Mouse (Mus musculus) hindbrain, embryonic 12.5 days (tissue): Measurements from ENCODE around the gene Hoxd3. TPM values are rescaled to one million over a fixed set of nuclear protein-coding genes. Genes with fewer than 3 reads are reported as not detected.
A peak's percentile ranks its signal among the peaks of the same experiment; 100 is the strongest.

Experiments
- ATAC-seq: fragments of 200-750 bp; cut with Nextera tagmentation; 2 replicates; pipeline ENCODE4 v1.8.0; 2017; ENCODE audit warnings: moderate TSS enrichment; ENCODE audit not compliant: low FRiP score
- H3K27ac ChIP-seq: fragments of 300-500 bp; sonication (generic); 2 replicates; pipeline ENCODE4 v1.5.1; 2016; ENCODE audit warnings: mild to moderate bottlenecking
- H3K27me3 ChIP-seq: fragments of 300-500 bp; sonication (generic); 2 replicates; pipeline ENCODE4 v1.6.1; 2016; ENCODE audit warnings: mild to moderate bottlenecking
- H3K36me3 ChIP-seq: fragments of 300-500 bp; sonication (generic); 2 replicates; pipeline ENCODE4 v1.6.1; 2016; ENCODE audit warnings: mild to moderate bottlenecking
- H3K4me1 ChIP-seq: fragments of 300-500 bp; sonication (generic); 2 replicates; pipeline ENCODE4 v1.6.1; 2016
- H3K4me2 ChIP-seq: fragments of 300-500 bp; sonication (generic); replicated peaks from 2 replicates; pipeline ENCODE4 v1.6.1; 2016; ENCODE audit warnings: mild to moderate bottlenecking
- H3K4me3 ChIP-seq: fragments of 300-500 bp; sonication (generic); 2 replicates; pipeline ENCODE4 v1.5.1; 2016; ENCODE audit warnings: mild to moderate bottlenecking
- H3K9ac ChIP-seq: fragments of 300-500 bp; sonication (generic); 2 replicates; pipeline ENCODE4 v1.6.1; 2016; ENCODE audit warnings: mild to moderate bottlenecking, moderate library complexity
- H3K9me3 ChIP-seq: fragments of 300-500 bp; sonication (generic); replicated peaks from 2 replicates; pipeline ENCODE4 v1.6.1; 2016; ENCODE audit warnings: mild to moderate bottlenecking
- WGBS: fragments of 180-500 bp; shearing (Covaris S2); methylation state at CpG from one replicate; pipeline ENCODE4 v1.1.7; 2016; 5-methylcytosine and 5-hydroxymethylcytosine counted together
- polyA plus RNA-seq: library from polyadenylated mRNA; unstranded; fragments of >200 nt; fragmentation: Nextera tagmentation; extraction: Ambion mirVana; gene quantifications from 2 replicates; pipeline ENCODE4 v1.2.1, GENCODE M21; 2016

The Hoxd3 gene
- polyA plus RNA-seq, 1 experiment from 2014 or later: 69.6 TPM

DNA sequence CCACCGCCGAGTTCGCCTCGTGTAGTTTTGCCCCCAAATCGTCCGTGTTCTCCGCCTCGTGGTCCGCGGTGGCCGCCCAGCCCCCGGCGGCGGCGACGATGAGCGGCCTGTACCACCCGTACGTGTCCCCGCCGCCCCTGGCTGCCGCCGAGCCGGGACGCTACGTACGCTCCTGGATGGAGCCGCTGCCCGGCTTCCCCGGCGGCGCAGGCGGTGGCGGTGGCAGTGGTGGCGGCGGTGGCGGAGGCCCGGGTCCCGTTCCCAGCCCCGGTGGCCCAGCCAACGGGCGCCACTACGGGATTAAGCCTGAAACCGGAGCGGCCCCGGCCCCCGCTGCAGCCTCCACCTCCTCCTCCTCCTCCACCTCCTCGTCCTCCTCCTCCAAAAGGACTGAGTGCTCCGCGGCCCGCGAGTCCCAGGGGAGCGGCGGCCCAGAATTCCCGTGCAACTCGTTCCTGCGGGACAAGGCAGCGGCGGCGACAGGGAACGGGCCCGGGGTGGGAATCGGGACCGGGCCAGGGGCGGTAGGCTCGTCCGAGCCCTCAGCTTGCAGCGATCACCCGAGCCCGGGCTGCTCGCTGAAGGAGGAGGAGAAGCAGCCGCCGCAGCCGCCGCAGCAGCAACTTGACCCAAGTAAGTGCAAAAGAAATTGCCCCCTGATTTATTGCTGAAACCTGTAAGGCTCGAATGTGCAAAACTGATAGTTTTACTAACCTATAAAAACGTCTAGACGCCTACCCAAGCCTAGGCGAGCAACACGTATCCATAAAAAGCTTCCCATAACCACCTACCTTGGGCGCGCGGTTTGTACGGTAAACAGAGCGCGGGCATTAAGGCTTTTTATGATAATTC, 13.3 kb upstream of the Hoxd3 start:
- no peaks in the 10 kb centered on the region for H3K36me3 ChIP-seq
- peaks cover 10% of the 10 kb centered on the region for H3K4me1 ChIP-seq
- 0 out of 2 replicates have a peak, but pooled peaks have one; percentile 26 for ATAC-seq
- no peaks in the 10 kb centered on the region for H3K9me3 ChIP-seq
- peaks cover 96% of the 10 kb centered on the region for H3K27me3 ChIP-seq
- no peak overlapping the region for H3K9ac ChIP-seq
- H3K27ac ChIP-seq: no peak overlapping the region
- WGBS: under 1% methylated on average over 85 of the region's 86 CpGs
- peak overlapping the region; percentile 24 for H3K4me3 ChIP-seq
- H3K4me2 ChIP-seq: peak overlapping the region; percentile 48

DNA sequence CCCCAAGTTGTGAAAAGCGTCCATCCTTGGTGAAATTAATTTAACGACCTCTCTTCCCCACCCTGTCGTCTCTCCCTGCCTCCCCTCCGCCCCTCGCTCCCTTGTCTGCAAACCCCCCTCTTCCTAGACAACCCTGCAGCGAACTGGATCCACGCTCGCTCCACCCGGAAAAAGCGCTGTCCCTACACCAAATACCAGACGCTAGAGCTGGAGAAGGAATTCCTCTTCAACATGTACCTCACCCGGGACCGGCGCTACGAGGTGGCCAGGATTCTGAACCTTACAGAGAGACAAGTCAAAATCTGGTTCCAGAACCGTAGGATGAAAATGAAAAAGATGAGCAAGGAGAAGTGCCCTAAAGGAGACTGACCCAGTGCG, 12.7 kb upstream of the Hoxd3 start:
- Histone ChIP-seq H3K9me3 (no peaks in the 10 kb centered on the region), H3K27me3 (peaks cover 96% of the 10 kb centered on the region), H3K4me1 (peaks cover 10% of the 10 kb centered on the region), H3K9ac (no peak overlapping the region), H3K36me3 (no peaks in the 10 kb centered on the region), H3K4me2 (no peak overlapping the region), H3K4me3 (no peak overlapping the region), H3K27ac (no peak overlapping the region)
- no peak for ATAC-seq
- 1% methylated on average over 17 of the region's 17 CpGs for WGBS

DNA sequence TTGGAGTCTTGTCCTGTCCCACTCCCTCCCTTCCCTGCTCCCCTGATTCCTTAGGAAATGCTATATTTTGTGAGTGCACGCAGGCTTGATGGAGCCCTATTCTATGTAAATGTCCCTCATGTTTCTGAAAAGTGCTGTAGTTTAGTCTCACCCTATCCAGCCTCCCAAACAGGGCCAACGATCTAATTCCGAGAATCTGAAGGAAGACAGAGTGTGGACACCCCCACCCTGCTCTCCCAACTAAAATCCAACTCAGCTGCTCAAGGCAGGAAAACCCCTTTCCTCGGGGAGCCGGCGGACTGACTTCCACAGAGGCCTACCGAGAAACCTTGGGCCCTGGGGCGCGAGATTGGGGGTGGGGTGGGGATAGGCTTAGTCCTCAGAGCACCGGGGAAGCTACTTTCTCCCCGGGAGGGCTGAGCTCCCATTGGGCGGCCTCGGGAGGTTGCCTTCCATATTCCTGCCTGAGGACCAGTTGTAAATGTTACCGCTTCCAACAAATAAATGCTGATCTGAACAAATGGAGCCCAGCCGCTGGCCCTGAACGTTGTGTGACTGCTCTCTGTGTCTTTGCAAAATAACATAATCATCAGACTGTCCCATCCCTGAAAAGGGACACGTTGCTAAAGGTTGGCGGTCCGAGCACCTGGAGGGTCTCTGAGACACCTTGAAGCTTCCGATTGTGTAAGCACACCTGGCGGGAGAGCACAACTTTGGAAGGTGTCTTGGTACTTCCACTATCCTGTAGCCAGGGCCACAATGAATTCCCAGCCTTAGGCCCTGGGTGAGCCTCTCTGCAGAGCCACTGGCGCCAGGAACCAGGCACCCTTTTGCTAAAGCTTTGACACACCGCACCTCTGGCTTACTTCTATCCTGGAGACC, 11.8 kb upstream of the Hoxd3 start:
- Histone ChIP-seq H3K9ac (no peak overlapping the region), H3K4me3 (no peak overlapping the region), H3K9me3 (no peaks in the 10 kb centered on the region), H3K27ac (no peak overlapping the region), H3K27me3 (peaks cover 96% of the 10 kb centered on the region), H3K4me1 (peaks cover 14% of the 10 kb centered on the region), H3K36me3 (no peaks in the 10 kb centered on the region), H3K4me2 (no peak overlapping the region)
- 1% methylated on average over 23 of the region's 23 CpGs for WGBS
- ATAC-seq: no peak

DNA sequence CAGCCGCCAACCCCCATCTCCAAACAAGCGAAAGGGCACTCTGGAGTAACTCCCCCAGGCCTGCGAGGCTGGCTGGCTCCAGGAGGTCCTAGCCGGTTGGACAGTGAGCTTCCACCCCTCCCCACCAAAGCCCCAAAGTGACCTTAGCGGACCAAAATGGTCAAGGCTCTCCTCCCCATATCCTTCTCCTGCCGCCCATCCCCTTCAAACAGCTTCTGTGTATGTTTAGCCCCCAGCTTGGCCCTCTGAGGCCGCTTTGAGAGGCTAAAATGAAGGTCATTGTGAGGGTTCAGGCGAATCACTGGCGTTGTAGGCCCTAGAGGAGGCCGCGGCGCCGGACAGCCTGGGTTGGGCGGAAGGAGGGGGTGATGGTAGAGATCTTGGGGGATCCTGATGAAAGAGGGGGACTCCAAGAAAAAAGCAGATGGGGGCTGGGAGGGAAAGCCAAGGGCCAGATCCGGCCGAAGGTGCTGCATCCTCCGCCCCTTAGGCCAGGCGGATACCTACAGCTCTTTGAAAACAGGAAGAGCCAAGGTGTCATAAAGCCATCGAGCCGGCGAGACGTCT, 11.1 kb upstream of the Hoxd3 start:
- H3K4me1 ChIP-seq: peaks cover 20% of the 10 kb centered on the region
- H3K9me3 ChIP-seq: no peaks in the 10 kb centered on the region
- H3K9ac ChIP-seq: no peak overlapping the region
- no peak for ATAC-seq
- H3K4me2 ChIP-seq: no peak overlapping the region
- WGBS: under 1% methylated on average over 22 of the region's 22 CpGs
- H3K4me3 ChIP-seq: no peak overlapping the region
- H3K27me3 ChIP-seq: peaks cover 92% of the 10 kb centered on the region
- no peaks in the 10 kb centered on the region for H3K36me3 ChIP-seq
- H3K27ac ChIP-seq: no peak overlapping the region

DNA sequence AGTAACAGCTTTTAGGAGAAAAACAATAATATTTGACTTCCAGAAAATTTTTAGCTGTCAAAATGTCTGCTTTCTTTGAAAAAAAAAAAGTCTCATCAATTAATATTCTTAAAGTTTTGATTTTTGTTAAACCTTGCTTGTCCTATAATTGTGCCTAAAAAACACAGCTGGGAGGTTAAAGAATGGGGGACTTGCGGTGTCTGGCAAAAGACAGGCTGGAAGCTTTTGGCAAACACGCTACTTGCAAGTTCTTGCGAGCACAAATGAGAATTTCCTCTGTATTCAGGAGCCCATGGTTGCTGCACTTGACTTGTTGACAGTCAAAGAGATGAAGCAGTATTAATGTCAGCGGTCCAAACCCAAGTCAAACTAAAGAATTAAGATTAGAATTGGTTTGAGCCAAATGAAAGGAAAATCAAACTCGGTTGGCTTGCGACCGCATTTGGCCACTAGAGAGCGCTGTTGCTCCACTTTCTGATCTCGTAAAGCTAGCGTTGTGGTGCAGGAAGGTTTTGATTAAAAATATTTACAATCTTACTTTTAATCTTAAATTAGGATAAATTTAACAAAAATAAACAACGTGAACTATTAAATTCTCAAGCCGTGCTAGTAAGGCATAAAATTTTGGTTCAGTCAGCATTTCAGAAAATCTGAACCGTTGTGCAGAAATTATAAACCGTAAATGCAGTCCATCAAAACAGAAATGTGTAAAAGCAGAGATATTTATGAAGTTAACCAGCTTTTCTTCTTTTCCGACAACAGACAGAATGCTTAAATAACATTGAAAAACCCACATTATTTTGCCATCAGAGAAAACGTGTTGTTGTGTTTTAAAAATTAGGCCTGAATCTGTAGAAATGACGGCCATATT, 9.5 kb upstream of the Hoxd3 start:
- no peaks in the 10 kb centered on the region for H3K36me3 ChIP-seq
- no peaks in the 10 kb centered on the region for H3K9me3 ChIP-seq
- H3K4me2 ChIP-seq: no peak overlapping the region
- ATAC-seq: no peak
- peaks cover 21% of the 10 kb centered on the region for H3K4me1 ChIP-seq
- no peak overlapping the region for H3K27ac ChIP-seq
- no peak overlapping the region for H3K4me3 ChIP-seq
- 11% methylated on average over 17 of the region's 17 CpGs for WGBS
- H3K27me3 ChIP-seq: peaks cover 89% of the 10 kb centered on the region
- no peak overlapping the region for H3K9ac ChIP-seq

DNA sequence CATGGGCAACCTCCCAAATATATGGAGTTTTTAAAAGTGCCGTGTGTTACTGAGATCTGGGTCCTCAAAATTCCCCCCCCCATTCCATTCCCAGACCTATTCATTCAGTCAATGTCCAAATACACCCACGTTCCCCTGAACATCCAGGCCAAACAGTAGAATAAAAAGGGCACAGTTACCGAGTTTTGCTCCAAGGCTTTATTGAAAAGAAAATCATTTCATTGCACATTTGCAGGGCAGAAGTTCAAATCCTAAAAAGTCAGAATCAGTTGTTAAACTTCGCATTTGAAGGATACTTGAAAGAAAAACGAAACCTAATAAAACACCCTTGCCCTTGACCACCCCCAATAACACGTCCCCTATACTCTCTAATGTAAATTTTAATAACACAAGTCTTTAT, 8.9 kb upstream of the Hoxd3 start:
- H3K4me3 ChIP-seq: no peak overlapping the region
- no peaks in the 10 kb centered on the region for H3K36me3 ChIP-seq
- no peak overlapping the region for H3K27ac ChIP-seq
- peaks cover 18% of the 10 kb centered on the region for H3K4me1 ChIP-seq
- no peak for ATAC-seq
- H3K27me3 ChIP-seq: peaks cover 89% of the 10 kb centered on the region
- 14% methylated on average over 6 of the region's 6 CpGs for WGBS
- H3K4me2 ChIP-seq: no peak overlapping the region
- H3K9ac ChIP-seq: no peak overlapping the region
- H3K9me3 ChIP-seq: no peaks in the 10 kb centered on the region

DNA sequence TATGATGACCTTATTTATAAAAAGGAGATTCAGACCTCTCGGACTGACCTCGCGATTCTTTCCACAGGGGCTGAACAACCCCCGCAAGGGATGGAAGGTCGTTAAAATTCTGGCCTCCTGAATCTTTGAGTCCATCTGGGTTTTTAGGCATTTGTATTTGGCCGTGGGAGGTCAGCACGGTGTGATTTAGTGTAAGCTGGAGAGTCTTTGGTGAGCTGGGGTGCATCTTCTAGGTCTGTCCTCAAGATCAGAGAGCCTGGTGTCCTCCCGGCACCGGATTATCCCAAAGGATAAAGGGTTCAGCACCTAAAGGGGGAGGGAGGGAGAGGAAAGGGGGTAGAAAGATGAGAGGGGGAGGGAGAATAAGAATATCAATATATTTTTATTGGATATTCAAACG, 8.4 kb upstream of the Hoxd3 start:
- no peak for ATAC-seq
- Histone ChIP-seq H3K27ac (no peak overlapping the region), H3K4me3 (no peak overlapping the region), H3K27me3 (peaks cover 89% of the 10 kb centered on the region), H3K9me3 (no peaks in the 10 kb centered on the region), H3K4me1 (peaks cover 13% of the 10 kb centered on the region), H3K4me2 (no peak overlapping the region), H3K9ac (no peak overlapping the region), H3K36me3 (no peaks in the 10 kb centered on the region)
- 4% methylated on average over 10 of the region's 10 CpGs for WGBS

DNA sequence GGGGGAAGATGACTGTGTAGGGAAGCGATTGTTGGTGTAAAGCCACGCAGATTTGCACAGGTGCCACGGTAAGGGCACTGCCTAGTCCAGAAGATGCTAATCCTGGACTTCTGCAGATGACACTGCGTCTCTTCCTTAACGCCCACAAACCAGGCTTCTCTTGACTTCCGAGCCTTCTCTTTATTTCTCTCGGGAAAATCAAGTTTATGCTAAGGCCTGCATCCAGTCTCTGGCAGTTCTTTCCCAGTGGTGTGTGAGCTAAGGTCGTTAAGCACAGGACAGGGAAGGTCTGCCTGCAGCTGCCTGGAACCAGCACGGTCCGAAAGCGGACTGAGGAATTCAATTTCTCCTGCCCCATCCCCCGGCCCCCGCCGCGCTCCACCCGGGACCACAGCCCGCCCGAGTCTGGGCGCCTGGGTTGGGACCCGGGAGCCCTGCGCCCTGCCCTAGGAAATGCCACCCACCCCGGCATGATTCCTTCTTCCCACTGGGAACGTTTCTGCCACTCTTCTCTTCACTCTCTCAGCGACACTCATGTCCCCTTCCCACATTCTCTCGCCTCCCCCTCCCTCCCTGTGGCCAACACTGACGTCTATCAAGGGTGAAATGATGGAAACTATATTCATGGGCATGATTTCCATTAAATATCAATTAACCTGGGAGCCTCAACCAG, 7.9 kb upstream of the Hoxd3 start:
- Histone ChIP-seq H3K4me3 (no peak overlapping the region), H3K27me3 (peaks cover 89% of the 10 kb centered on the region), H3K9me3 (no peaks in the 10 kb centered on the region), H3K9ac (no peak overlapping the region), H3K36me3 (no peaks in the 10 kb centered on the region), H3K27ac (no peak overlapping the region), H3K4me1 (peaks cover 11% of the 10 kb centered on the region), H3K4me2 (no peak overlapping the region)
- WGBS: under 1% methylated on average over 26 of the region's 26 CpGs
- no peak for ATAC-seq

DNA sequence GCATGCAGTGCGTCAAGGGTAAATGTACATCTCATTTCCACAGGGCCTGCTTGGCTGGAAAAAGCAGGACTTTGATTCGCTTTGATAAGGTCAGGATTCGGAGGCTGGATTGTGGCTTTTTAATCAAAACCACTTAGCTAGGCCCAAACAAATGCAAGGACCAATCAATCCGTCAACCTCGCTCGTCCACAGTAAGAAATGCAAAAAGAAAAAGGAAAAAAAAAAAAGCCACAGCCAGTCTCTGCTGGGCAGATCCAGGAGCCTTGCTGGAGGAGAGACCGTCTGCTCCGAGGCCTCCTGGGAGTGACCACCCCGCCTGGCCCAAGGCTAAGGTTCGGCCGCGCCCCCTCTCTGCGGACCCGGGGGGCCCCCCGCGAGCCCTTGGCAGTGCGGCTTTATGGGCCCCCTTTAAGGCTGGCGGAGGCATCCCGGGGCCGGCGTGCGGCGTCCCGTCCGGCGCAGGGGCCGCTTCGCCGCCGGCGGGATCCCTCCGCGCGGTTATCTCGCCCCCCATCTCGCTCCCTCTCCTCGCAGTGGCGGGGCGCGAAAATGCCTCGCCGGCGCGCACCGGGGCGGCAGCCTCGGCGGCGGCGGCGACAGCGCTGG, 7.2 kb upstream of the Hoxd3 start, which contains the start of gene Hoxd8:
Gene Hoxd8 (plus strand): TSS at position 223 of the 606 bp plus-strand sequence.
- ATAC-seq: no peak; the same call in 1 of the 2 replicates
- peaks cover 11% of the 10 kb centered on the region for H3K4me1 ChIP-seq
- H3K9me3 ChIP-seq: no peaks in the 10 kb centered on the region
- no peak within 1 kb of the TSS for H3K27ac ChIP-seq
- H3K9ac ChIP-seq: peak within 1 kb of the TSS; percentile 49; the same call in 1 of the 2 replicates
- WGBS: under 1% methylated on average over 35 of the region's 52 CpGs
- peak within 1 kb of the TSS; percentile 60 for H3K4me2 ChIP-seq
- H3K36me3 ChIP-seq: no peaks in the 10 kb centered on the region
- H3K4me3 ChIP-seq: peak within 1 kb of the TSS; percentile 36
- H3K27me3 ChIP-seq: peaks cover 89% of the 10 kb centered on the region

DNA sequence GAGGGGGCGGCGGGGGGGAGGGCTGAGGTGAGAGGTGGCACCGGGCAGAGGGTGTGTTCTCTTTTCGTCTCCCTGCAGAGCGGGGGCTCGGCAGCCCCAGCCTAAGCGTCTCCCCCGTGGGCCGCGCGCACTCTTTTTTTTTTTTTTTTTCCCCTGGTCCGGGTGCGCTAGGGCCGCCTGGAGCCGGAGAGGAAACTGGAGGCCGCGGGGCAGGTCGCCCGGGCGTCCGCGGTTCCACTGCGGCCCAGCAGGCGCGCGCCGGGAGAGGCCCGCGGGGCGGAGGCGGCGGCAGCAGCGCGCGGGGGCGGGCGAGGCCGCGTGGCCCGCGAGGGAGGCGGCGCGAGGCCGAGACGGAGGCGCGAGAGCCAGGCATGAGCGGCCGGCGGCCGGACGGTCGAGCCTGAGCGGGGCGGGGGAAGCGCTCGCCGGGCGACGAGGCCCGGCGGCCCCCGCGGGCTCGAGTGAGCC, 6.7 kb upstream of the Hoxd3 start:
- peak overlapping the region; percentile 60 for H3K4me2 ChIP-seq
- H3K27ac ChIP-seq: no peak overlapping the region
- peaks cover 89% of the 10 kb centered on the region for H3K27me3 ChIP-seq
- no peaks in the 10 kb centered on the region for H3K36me3 ChIP-seq
- H3K4me3 ChIP-seq: peak overlapping the region; percentile 36
- H3K4me1 ChIP-seq: peaks cover 11% of the 10 kb centered on the region
- ATAC-seq: 0 out of 2 replicates have a peak, but pooled peaks have one; percentile 24
- peak overlapping the region; percentile 49; the same call in 1 of the 2 replicates for H3K9ac ChIP-seq
- WGBS: under 1% methylated on average over 60 of the region's 66 CpGs
- H3K9me3 ChIP-seq: no peaks in the 10 kb centered on the region
